Mouse (Mus musculus) retina, postnatal 1 day (tissue): ENCODE data around the gene Pla2g4a.
"Not testable (repeated sequence)": the region's sequence is repeated elsewhere in the genome, so short reads cannot be mapped to it uniquely, and the experiment has no call there.

ENCODE experiments used
- DNase-seq: peaks from one replicate; pipeline ENCODE4 v3.0.0-alpha.2; 2012

The Pla2g4a gene

GRCm38 (mm10) chr1:149929140-149929539 lies 31.9 kb downstream of the Pla2g4a start:
- DNase-seq: no peak

DNA sequence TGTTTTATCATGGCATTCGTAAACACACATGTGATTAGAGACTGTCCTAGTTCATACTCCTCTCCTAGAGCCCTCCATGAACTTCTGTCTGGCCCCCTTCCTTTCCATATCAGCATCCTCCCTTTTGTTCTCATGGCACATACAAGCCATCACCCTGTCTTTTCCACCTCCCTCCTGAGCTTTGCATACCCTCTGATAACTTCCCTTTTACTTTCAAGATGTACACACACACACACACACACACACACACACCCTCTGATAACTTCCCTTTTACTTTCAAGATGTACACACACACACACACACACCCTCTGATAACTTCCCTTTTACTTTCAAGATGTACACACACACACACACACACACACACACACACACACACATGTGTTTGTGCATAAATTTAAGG lies 37.4 kb downstream of the Pla2g4a start:
- DNase-seq: not testable (repeated sequence)

GRCm38 (mm10) chr1:149922219-149922618 lies 38.9 kb downstream of the Pla2g4a start:
- DNase-seq: peak; percentile 32

GRCm38 (mm10) chr1:149921325-149921724 lies 39.8 kb downstream of the Pla2g4a start:
- no peak for DNase-seq

- no peak for DNase-seq
These were observed 41.8 kb downstream of the Pla2g4a start for GRCm38 (mm10) chr1:149919301-149919700.

GRCm38 (mm10) chr1:149912984-149913383 lies 48.1 kb downstream of the Pla2g4a start:
- DNase-seq: no peak

DNA sequence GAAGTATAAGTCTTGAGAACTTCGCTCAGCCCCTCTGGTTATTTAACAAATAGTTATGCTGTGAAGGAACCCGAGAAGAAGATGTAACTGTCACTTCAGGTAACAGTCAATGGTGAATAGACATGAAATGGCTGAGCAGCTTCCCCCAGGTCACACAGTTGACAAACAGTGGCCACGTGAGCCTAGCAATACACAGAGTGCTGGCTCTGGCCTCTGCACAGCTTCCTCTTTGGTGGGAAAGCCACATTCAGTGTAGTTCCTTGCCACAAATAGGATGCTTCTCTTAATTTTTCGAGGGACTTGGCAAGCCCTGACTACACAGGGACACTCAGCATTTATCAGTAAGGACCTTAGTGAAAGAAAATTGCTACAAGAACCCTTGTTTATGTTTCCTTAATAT lies 50.0 kb downstream of the Pla2g4a start:
- DNase-seq: peak; percentile 37

GRCm38 (mm10) chr1:149898001-149898625 lies 63.0 kb downstream of the Pla2g4a start:
- DNase-seq: no peak

- DNase-seq: peak; percentile 84
These were observed 64.5 kb downstream of the Pla2g4a start for GRCm38 (mm10) chr1:149896590-149896989.

DNA sequence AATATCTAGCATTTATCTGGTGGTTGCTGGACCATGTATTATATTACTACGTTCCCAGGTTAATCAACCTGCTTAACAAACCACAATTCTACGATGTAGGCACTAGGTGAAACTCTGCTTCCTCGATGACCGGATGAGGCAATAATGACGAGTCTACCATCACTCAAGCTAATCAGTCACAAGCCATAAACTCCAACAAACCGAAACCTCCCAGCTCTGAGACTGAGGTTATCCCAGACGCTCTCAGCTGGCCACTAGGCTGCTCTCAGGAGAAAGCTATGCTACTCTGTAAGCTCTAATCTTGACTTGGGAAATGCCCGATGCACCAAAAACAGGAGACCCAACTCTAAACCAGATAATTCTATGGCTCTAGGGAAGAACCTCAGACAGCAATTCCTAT lies 66.2 kb downstream of the Pla2g4a start:
- DNase-seq: no peak

- no peak for DNase-seq
These were observed 67.2 kb downstream of the Pla2g4a start for GRCm38 (mm10) chr1:149893903-149894302.

DNA sequence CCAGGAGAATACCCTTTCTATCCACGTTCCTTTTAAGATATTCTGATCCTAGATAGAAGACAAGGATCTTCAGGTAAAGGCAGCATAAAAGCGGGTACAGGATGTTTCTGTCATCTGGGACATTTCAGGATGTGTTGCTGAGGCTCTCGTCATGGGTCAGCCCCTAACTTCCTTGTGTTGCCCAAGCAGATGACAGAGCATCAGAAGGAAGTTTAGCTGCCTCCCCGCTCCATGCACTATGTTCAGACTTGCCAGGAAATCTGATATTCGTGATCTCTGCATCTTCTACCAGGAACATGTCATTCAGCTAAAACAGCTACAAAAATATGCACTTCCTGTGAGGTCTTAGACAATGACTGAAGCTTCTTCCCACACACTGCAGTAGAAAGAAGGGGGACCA lies 70.0 kb downstream of the Pla2g4a start:
- no peak for DNase-seq

DNA sequence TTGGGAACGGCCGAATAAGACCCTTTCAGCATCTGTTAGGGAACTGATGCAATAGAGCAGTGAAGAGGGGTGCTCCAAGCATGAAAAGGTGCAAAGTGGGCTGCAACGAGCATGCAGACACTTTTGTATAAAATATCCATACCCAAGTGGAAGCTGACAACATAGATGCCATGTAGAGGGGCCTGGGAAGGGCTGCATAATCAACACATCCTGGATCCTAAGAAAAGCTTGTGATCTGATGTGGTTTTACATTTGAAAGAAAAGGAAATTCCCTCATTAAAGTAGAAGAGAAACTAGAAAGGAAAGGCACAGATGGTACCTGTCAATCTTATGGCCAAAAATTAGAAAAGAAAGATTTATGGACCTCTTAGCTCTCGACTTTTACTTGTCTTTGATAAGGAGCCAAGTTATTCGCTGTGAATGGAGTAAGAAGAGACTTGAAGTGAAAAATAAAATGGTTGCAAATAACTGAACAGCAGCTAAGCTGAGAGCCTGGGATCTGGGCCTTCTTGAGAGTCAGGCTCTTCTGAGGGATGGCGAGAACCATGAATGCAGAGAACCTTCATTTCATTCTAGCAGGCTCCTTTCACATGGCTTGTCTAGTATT lies 78.6 kb downstream of the Pla2g4a start:
- DNase-seq: no peak

DNA sequence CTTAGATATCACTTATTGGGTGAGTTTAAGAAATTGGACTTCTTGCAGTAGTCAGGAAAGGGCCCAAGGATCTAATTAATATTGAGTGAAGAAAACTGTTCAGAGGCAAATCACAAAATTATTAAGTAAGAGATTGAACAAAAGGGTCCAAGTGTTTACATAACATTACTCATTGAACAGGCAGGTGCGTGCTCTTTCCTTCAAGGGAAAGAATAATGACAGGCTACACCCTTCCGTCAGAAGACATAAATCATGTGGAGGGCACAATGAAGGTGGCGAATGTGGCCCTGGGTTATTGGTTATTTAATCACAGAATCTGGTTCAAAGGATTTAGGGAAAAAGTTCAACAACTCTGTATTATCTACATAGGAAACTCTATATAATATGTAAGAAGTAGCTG lies 82.9 kb downstream of the Pla2g4a start:
- DNase-seq: no peak

DNA sequence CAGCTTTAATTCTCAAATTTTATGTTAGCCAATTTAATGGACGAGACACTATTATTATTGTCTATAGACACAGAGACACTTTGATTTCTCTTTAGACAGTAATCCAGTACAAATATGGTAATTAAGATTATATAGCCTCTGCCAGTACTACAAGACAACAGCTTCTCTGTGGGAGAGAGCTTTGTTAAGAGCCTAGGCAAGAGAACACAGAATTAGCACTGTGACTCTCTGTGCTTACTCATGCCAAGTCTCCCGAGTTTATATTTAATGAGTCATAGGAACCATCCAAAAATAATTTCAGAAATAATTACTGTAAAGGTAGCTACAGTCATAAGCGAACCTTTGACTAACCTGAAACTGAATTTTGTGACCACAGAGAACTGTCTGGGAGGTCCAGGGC lies 84.6 kb downstream of the Pla2g4a start:
- no peak for DNase-seq

GRCm38 (mm10) chr1:149871625-149872024 lies 89.5 kb downstream of the Pla2g4a start:
- no peak for DNase-seq

- no peak for DNase-seq
These were observed 93.8 kb downstream of the Pla2g4a start for GRCm38 (mm10) chr1:149867323-149867722.

DNA sequence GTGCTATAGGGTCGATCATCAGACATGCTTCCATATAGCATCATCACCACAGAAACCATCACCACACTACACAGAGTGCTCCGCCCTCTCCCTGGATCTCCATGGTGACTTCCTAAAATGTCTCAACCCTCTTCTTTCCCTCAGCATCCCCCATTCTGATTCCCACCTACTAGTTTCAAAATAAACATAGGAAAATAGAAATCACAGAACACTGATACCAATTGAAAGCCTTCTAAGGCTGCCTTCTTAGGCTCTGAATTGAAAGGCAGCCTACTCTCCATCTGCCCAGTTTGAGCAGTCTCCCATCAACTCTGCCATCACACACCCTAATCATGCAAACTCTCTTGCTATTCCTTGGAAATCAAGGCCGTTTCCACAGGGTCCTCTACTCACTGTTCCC lies 94.9 kb downstream of the Pla2g4a start:
- no peak for DNase-seq

- no peak for DNase-seq
These were observed 98.3 kb downstream of the Pla2g4a start for GRCm38 (mm10) chr1:149862801-149863200.

DNA sequence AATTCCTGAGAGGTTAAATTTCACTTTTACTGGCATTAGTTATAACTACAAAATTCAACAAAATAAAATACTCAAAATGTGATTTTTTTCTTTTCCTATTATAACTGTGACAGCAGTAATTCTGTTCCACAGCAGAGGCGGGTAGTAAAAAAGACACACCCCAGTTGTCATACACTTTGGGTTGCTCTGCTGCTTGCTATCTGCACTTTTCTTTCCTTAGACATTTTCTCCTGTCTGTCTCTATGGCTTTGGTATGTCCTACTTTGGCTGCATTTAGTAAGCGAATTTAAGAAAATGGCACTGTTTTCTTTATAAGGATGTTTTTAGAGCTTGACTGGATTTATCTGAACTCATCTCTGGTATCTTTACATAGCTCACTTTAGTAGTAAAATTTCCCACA lies 98.9 kb downstream of the Pla2g4a start:
- no peak for DNase-seq

DNA sequence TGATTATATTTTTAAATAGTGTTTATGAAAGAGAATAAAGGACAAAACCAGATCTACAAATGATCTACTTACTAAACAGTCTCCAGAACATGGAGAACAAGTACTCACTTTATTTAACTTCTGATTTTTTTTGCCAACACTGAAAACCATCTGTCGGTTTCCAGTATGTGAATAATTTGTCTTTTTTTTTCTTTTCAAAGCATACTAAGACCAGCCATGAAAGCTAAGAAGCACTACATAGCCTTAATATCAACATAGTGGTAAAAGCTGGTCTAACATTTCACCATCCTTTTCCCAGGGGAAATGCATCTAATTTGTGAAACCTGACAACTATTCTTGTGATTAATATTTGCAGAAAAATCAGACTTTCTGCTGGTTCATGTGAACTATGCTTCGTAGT lies 99.5 kb downstream of the Pla2g4a start:
- no peak for DNase-seq

- DNase-seq: no peak
These were observed 102.4 kb downstream of the Pla2g4a start for GRCm38 (mm10) chr1:149858734-149859133.

DNA sequence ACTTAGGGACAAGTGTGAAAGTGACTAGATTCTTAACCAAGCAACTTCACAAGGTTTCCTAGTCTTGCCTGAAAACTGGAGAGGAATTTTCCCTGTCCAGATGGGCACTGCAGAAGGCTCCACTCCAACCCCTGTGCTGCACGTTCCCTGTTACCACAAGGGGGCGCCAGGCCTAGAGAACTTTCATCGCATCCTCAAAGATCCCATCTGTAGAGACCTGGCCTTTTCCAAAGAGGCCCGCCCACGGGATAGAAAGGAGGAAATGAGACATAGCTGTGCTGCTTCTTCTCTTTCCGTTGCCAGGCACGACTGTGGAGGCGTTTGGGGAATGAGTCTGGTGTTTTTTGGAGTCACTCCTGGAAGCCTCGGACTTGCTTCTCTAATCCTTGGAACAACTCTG lies 104.4 kb downstream of the Pla2g4a start:
- DNase-seq: peak; percentile 52

GRCm38 (mm10) chr1:149855581-149855980 lies 105.5 kb downstream of the Pla2g4a start:
- no peak for DNase-seq

DNA sequence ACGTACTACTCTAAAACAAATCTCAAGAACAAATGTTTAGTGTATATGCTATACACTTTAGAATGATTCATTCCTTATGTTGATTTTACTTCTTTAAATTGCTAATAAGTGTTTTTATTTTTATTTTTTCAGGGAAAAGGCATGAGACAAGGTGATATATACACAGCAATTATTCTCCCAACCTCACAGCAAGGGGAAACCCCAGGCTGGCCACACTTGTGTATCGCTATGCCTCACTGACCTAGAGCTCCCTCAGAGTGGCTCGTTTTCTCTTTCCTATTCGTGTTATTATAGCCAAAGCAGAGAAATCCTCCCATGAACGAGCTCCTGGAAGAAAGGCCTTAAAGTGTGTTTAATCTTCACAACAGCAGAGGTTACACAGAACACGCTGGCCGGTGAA lies 106.2 kb downstream of the Pla2g4a start:
- no peak for DNase-seq
